Mouse (Mus musculus): ENCODE measurements around the gene Krt88.

DNA sequence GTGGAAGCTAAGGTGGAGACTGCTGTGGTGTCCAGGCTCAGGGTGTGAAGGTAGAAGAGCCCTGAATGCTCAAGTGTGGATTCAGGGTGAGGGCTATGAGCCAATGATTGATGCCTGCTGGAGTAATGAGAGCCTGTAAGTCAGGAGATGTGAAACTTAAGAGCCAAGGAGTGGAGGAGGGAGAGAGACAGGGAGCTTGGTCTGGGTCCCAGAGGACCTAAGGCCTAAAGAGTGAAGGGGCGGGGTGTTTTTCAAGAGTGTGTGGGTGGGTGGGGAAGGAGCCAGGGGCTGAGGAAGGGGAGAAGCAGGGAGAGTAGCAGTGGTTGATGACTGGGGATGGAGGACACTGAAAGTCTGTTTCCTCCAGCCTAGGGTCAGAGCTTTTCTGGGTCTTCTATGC is 36.1 kb downstream of the Krt88 start:
- TF ChIP-seq CTCF (IDR thresholded peaks at IDR 0.05; ENCODE audit: low read depth, low read length): no peak
- no peak for TF ChIP-seq POLR2A (IDR thresholded peaks at IDR 0.05; ENCODE audit: extremely low read depth, insufficient read depth, low read length)
